Mouse (Mus musculus) layer of hippocampus, adult 2 months (tissue): ENCODE data around the gene Mlxip. TPM values are rescaled to one million over a fixed set of nuclear protein-coding genes. Genes with fewer than 3 reads are reported as not detected.

Experiments
- DNase-seq, 2 experiments: peaks; one replicate each; pipeline ENCODE4 v3.0.0; 2022; ENCODE audit warnings: low spot score in 2 of 2
- H3K27ac ChIP-seq: fragments of 200-600 bp; 2 replicates; pipeline ENCODE4 v1.8.1; 2022
- H3K4me3 ChIP-seq: fragments of 200-600 bp; 2 replicates; pipeline ENCODE4 v1.8.1; 2022; ENCODE audit warnings: mild to moderate bottlenecking
- CTCF ChIP-seq: fragments of 200-600 bp; conservative IDR thresholded peaks from 2 replicates; pipeline ENCODE4 v1.8.1; 2022; ENCODE audit warnings: antibody characterized with exemption, mild to moderate bottlenecking, moderate library complexity
- long read RNA-seq, 2 experiments: library from polyadenylated mRNA; stranded (forward); transcript quantifications; one replicate each; pipeline ENCODE4 v2.0.0; 2021; ENCODE audit warnings: borderline mapping rate in 2 of 2
- total RNA-seq, 2 experiments: library from RNA; stranded (reverse); gene quantifications; 2 replicates each; pipeline ENCODE4 v1.2.3; 2021

Gene Mlxip
- 10 to 100 TPM; 17.7 to 18.3 TPM for total RNA-seq
- long read RNA-seq, experiment 1, full-length matches to known transcripts, result 1 of 9 reads
- long read RNA-seq, experiment 1, partial matches to known transcripts, result 2 of 9 reads
- long read RNA-seq, experiment 1, other reads (novel, unspliced or antisense), result 6 of 9 reads
- long read RNA-seq, experiment 2, partial matches to known transcripts, result 0 of 4 reads
- long read RNA-seq, experiment 2, other reads (novel, unspliced or antisense), result 4 of 4 reads

DNA sequence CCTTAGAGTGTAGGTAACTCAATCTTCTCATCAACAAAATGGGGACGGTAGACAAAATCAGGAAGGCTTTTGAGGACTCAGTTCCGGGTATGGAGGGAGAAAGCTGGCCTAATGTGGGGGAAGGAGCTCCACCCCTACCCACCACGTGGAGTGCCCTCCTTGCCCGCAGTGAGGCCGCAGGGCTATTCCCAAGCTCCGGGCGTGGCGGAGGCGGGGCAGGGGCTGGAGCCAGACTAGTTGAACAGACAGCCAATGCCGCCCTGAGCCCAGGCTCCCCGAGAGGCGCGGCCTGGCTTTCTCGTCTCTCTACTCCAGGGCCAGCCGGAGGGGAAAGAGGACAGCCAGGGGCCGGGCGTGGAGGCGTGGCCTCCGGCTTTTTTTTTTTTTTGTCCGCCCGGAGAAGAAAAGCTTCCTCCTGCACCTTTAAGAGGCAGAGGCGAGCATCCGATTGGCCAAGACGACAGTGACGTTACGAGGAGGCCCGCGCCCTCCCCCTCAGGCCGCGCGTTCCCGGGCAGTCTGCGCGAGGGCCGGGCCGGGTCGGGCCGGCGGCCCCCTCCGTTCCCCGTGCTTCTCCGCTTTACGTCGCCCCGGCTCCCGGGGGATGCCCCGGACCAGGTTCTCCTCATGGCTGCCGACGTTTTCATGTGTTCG lies at the start of gene Mlxip:
Mlxip (plus strand) TSS at position 496 of the 654 bp plus-strand sequence.
- peak; percentile 86 to 91 for DNase-seq
- TF ChIP-seq CTCF, result peak; percentile 35; the same call in 1 of the 2 replicates
- Histone ChIP-seq H3K27ac (peak within 1 kb of the TSS; percentile 92), H3K4me3 (peak within 1 kb of the TSS; percentile 74)

DNA sequence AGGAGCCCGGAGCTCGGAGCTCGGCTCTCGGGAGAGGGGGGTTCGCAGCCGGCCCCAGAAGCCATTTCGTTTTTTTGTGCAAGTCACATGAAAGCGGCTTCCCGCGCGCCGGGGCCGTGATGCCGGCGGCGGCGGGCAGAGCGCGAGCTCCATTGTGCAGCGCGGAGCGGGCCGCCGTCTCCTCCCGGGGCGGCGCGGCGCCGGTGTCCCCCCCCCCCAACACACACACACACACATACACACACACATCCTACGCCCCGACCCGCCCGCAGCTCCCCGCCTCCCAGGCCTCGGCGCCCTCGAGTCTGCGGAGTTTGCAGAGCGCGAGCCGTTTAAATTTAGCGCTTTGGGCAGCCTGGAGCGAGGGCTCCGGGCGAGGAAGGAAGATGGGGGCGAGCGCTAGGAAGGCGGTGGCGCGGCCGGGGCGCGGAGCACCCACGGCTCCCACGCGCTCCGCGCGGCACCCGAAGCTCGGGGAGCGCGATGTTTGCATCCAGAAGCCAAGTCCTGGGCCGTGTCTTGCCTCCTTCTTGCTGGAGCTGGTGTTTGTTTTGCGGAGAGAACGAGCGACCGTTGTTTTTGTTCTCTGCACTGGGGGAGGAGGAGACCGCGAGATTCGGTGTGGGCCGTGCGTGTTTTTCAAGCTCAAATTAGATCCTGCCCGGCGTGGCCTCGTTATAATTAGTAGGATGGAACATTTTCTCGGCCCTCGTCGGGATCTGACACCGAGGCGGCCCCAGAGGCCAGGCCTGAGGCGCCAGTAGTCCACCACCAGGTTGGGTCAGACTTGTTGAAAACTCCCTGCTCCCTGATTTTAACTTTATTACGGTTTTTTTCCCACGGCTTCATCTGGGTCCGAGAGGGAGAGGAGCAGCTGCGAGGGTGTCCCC lies 49.4 kb upstream of the Mlxip start:
- H3K4me3 ChIP-seq, result peak overlapping the region; percentile 92
- TF ChIP-seq CTCF, result no peak
- peak in 1 of 2 experiments; percentile 55 for DNase-seq
- peak overlapping the region; percentile 98 for H3K27ac ChIP-seq

DNA sequence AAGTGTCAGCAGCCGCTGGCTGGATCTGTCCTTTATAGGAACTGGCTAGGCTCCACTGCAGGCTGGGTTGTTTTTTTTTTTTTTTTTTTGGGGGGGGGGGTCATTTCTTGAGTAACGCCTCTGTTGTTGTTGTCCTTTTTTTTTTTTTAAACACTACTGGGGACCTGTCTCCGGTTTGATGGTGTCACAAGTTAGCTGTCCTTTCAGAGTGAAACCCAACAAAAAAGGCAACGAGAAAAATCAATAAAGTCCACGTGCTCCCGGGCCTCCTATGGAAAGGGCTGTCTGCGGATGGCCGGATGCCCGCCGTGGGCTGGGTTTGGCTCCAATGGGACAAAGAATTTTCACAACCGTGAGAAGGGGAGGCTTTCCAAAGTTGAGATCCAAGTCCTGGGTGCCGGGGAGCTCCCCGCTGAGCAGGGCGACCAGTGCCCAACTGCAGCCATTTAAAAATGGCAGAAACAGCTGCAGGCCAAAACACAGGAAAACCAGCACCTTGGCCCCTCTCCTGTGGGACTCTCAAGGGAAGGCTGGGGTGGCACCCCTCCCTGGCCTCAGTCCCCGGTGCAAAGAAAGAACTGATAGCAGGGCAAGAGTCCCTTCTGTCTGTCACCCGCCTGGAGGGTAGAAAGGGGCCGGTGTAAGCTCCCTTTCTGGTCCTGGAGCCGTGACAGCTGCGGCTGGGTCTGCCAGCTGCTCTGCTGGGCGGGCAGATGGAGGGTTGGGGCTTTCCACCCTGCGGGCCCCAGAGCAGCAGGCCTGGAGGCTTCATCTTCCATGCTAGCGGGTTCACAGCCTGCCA lies 48.5 kb upstream of the Mlxip start:
- DNase-seq, result peak; percentile 65 to 70
- no peak for TF ChIP-seq CTCF
- H3K4me3 ChIP-seq, result peak overlapping the region; percentile 92
- H3K27ac ChIP-seq, result peak overlapping the region; percentile 98

DNA sequence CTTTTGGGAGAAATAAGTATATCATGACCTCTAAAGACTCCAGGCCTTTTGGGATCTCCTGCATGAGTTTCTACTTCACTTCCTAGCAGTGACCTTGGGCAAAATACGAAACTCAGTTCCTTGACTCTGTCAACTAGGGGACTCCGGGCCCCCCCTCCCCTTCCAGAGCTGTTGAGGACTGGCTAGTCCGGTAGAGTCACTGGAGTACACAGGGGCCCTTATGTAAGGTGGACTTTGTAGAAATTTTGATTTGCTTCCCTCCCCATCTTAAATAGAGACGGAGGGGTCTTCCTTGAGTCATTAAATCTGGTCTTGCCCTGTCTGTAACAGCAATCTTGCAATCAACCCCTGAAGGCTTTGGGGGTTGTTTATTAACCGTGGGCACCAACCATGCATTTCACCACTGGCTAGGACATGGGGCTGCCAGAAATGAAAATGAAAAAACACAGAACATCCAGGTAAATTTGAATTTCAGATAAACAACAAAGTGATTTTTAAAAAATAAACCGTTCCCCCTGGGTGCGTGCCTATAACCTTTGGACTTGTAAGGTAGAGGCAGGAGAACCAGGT lies 47.8 kb upstream of the Mlxip start:
- Histone ChIP-seq H3K27ac (peak overlapping the region; percentile 98), H3K4me3 (peak overlapping the region; percentile 92)
- no peak for DNase-seq
- TF ChIP-seq CTCF, result no peak

DNA sequence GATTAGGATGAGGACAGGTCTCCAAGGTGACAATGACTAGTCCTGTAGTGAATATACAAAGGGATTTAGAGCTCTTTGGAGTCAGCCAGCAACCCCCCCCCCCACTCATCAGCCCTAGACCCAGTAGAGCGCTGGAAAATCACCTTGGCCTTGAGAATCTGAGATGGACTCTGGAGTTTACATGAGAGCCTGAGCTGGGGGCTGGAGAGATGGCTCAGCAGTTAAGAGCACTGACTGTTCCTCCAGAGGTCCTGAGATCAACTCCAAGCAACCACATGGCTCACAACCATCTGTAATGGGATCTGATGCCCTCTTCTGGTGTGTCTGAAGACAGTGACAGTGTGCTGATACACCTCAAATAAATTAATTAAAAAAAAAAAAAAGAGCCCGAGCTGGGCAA lies 46.6 kb upstream of the Mlxip start:
- H3K27ac ChIP-seq, result no peak overlapping the region
- no peak overlapping the region for H3K4me3 ChIP-seq
- TF ChIP-seq CTCF, result peak; percentile 34
- DNase-seq, result no peak

DNA sequence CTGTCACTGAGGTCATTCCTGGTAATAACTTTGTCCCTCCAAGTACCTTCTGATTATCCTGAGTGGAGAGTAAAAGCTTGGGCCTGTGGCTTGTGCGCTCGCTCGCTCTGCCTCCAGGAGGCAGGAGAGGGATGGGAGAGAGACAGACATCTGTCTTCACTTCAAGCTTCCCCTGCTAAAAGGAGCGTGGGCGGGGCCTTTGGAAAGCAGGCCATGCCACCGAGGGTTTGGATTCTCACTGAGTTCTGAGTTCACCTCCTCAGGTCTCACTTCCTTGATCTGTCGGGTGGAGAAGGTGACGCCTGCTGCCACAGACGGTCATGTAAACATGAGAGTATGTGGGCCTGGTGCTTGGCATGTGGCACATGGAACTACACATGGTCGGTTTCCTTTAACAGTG lies 44.2 kb upstream of the Mlxip start:
- H3K4me3 ChIP-seq, result no peak overlapping the region
- TF ChIP-seq CTCF, result peak; percentile 74
- H3K27ac ChIP-seq, result peak overlapping the region; percentile 43; the same call in 1 of the 2 replicates
- DNase-seq, result peak; percentile 37 to 59

DNA sequence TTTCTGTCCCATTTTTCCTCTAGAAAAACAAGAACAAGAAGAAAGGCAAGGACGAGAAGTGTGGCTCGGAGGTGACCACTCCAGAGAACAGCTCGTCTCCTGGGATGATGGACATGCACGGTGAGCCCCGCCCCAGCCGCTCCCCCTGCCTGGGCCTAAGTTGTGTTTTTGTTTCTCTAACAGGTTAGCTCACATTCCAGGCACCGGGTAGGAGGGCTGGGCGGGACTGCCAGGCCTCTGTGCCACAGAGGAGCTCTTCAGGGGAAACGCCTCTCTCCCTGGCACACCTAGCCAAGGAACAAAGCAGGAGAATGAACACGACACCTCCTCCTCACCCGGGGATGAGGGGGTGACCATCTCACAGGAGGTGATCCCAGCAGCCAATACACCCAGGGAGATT lies 38.7 kb upstream of the Mlxip start:
- DNase-seq, result no peak
- Histone ChIP-seq H3K4me3 (no peak overlapping the region), H3K27ac (no peak overlapping the region)
- TF ChIP-seq CTCF, result no peak

DNA sequence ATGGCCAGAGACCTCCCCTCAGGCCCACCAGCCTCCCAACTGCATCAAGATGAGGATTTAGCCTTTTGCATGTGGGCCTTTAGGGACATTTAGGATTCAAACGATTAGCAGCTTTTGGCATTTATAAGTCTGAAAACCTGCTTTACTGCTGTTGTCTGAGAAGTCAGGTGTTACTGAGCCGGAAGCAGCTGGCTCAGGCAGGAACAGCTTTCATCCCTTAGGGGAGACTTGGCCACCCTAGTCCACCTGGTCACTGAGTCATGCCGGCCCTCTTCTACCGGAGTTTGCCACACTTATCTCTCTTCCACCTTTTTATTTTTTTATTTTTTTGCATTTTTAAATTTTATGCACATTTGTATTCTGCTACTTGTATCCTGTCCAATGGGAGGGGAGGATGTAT lies 37.3 kb upstream of the Mlxip start:
- TF ChIP-seq CTCF, result no peak
- Histone ChIP-seq H3K27ac (no peak overlapping the region), H3K4me3 (no peak overlapping the region)
- DNase-seq, result no peak

DNA sequence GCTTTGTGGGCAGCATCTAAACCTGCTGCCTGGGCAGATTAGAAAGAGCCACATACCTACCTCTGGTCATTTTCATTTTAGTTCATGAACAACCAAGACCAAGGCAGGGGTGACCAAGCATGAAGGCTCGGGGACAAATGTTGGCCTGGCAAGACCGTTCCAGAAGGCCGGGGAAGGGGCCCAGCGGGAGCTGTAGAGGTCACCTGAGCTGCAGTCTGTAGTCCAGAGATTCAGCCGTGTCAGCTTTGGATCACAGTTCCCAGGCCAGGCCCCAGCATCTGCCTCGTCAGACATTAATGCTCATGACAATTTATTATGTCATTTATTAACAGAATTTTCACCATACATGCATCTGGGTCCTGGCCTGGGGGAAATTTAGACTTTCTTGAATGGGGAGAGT lies 35.2 kb upstream of the Mlxip start:
- DNase-seq, result no peak
- TF ChIP-seq CTCF, result no peak
- no peak overlapping the region for H3K27ac ChIP-seq
- no peak overlapping the region for H3K4me3 ChIP-seq

DNA sequence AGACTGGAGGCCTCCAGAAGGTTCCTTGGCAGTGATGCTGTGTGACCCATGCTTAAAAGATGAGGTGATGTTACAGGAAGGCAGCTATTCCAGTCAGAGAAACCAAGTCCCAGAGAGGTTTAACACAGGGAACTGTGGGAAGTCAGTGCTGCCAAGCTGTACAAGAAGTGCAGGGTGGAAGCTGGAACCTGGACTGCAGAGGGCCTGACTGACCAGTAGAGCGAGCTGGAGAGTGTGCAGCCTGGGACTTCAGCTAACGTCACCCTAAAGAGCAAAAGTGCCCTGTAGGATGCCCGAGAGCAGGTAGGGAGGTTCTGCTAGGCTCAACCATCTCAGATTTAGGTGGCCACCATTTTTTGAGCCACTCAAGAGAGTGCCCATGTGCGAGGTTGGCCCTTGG lies 31.7 kb upstream of the Mlxip start:
- DNase-seq, result no peak
- Histone ChIP-seq H3K27ac (no peak overlapping the region), H3K4me3 (no peak overlapping the region)
- TF ChIP-seq CTCF, result peak; percentile 25; the same call in 1 of the 2 replicates

DNA sequence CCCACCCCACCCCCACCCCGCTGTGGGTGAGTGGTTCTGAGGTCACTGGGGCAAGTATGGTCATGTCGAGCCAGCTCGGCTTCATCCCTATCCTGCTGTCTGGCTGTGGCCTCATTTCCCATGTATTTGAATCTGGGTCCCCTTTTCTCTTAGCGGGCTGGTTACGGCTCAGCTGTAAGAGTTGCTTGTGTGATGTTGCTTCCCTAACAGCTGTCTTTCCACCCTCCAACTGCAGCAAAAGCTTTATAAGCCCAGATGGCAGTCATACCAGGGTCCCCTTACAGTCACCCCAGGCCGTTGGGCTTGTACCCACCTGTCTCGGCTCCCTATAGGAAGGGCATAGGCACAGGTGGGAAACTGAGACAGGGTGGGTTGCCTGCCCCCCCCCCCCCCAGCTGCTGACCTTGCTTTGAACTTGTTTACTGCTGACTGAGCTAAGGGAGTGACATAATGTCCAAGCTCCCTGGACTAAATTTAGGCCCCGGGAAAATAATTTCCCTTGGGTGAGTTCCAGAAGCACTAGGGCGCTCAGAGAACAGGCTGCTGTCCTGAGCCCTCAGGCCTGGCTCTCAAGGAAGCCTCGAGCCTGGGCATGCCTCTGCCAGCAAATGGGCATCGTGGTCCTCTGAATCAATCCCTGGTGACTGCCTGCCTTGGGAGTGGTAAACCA lies 30.2 kb upstream of the Mlxip start:
- no peak for TF ChIP-seq CTCF
- no peak for DNase-seq
- Histone ChIP-seq H3K4me3 (no peak overlapping the region), H3K27ac (peak overlapping the region; percentile 29; the same call in 1 of the 2 replicates)
